Mouse (Mus musculus): ENCODE measurements around the gene Gabrg3.

DNA sequence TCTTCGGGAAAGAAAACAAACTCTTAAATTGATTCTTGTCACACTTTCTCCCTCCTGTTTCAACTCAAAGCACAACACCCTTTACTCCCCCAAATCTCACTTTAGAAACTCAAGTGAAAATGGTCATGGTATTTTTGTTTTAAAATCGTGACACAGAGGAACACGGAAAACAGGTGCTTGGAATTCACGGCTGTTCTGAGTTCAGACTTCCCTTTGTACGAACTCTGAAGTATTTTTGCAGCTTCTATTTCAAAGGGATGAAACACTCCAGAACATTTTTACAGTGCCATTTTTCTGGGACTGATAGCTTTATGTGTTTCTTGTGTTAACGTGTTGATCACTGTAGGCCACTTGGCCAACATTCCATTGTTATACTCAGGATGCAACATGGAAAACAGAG, 561.5 kb downstream of the Gabrg3 start:
- no peak for TF ChIP-seq CTCF (IDR thresholded peaks at IDR 0.05; ENCODE audit: low read depth, low read length)
- no peak for TF ChIP-seq POLR2A (IDR thresholded peaks at IDR 0.05; ENCODE audit: insufficient read depth, low read length)
- TF ChIP-seq EP300 (IDR thresholded peaks at IDR 0.05; ENCODE audit: insufficient read depth, low read depth, low read length): no peak
